Mouse (Mus musculus): ENCODE results near the gene Lrrk1.
A peak's percentile ranks its signal among the peaks of the same experiment; 100 is the strongest.

Lrrk1 gene

GRCm38 (mm10) chr7:66387813-66388521, at the start of gene Lrrk1:
TSS of gene Lrrk1 (minus strand) at chr7:66388350.
- peak; percentile 60 to 70 for DNase-seq (ENCODE audit: low spot score in 2 of 2)

GRCm38 (mm10) chr7:66434453-66434935, 46.3 kb upstream of the Lrrk1 start:
- DNase-seq (ENCODE audit: low spot score in 2 of 2), result peak; percentile 12 to 37

- peak; percentile 29 to 32 for DNase-seq (ENCODE audit: low spot score in 2 of 2)
These were observed 39.4 kb upstream of the Lrrk1 start, which contains the start of gene Aldh1a3 for GRCm38 (mm10) chr7:66427437-66428161. TSS of gene Aldh1a3 (minus strand) at chr7:66427517.

GRCm38 (mm10) chr7:66427053-66427436, 38.9 kb upstream of the Lrrk1 start:
- no peak for DNase-seq (ENCODE audit: low spot score in 2 of 2)

GRCm38 (mm10) chr7:66421903-66422302, 33.8 kb upstream of the Lrrk1 start:
- DNase-seq (ENCODE audit: low spot score in 2 of 2), result no peak

GRCm38 (mm10) chr7:66418981-66419380, 30.8 kb upstream of the Lrrk1 start:
- DNase-seq (ENCODE audit: low spot score in 2 of 2), result no peak

GRCm38 (mm10) chr7:66416829-66417228, 28.7 kb upstream of the Lrrk1 start:
- no peak for DNase-seq (ENCODE audit: low spot score in 2 of 2)

GRCm38 (mm10) chr7:66413093-66413492, 24.9 kb upstream of the Lrrk1 start:
- DNase-seq (ENCODE audit: low spot score in 2 of 2), result no peak

GRCm38 (mm10) chr7:66409433-66409832, 21.3 kb upstream of the Lrrk1 start:
- no peak for DNase-seq (ENCODE audit: low spot score in 2 of 2)

GRCm38 (mm10) chr7:66406971-66407370, 18.8 kb upstream of the Lrrk1 start:
- no peak for DNase-seq (ENCODE audit: low spot score in 2 of 2)

- peak; percentile 19 to 53 for DNase-seq (ENCODE audit: low spot score in 2 of 2)
These were observed 18.0 kb upstream of the Lrrk1 start for GRCm38 (mm10) chr7:66405951-66406721.

- DNase-seq (ENCODE audit: low spot score in 2 of 2), result peak in 1 of 2 experiments; percentile 21
These were observed 17.4 kb upstream of the Lrrk1 start for GRCm38 (mm10) chr7:66405541-66405940.

- no peak for DNase-seq (ENCODE audit: low spot score in 2 of 2)
These were observed 16.7 kb upstream of the Lrrk1 start for GRCm38 (mm10) chr7:66404802-66405201.

GRCm38 (mm10) chr7:66404141-66404540, 16.0 kb upstream of the Lrrk1 start:
- no peak for DNase-seq (ENCODE audit: low spot score in 2 of 2)

GRCm38 (mm10) chr7:66402876-66403275, 14.7 kb upstream of the Lrrk1 start:
- DNase-seq (ENCODE audit: low spot score in 2 of 2), result no peak

- no peak for DNase-seq (ENCODE audit: low spot score in 2 of 2)
These were observed 13.5 kb upstream of the Lrrk1 start for GRCm38 (mm10) chr7:66401605-66402004.

GRCm38 (mm10) chr7:66397288-66397687, 9.1 kb upstream of the Lrrk1 start:
- DNase-seq (ENCODE audit: low spot score in 2 of 2), result no peak

- peak; percentile 83 to 85 for DNase-seq (ENCODE audit: low spot score in 2 of 2)
These were observed 727 bp upstream of the Lrrk1 start for GRCm38 (mm10) chr7:66388621-66389532.

- DNase-seq (ENCODE audit: low spot score in 2 of 2), result no peak
These were observed 734 bp downstream of the Lrrk1 start for GRCm38 (mm10) chr7:66387419-66387812.

GRCm38 (mm10) chr7:66386411-66386810, 1.7 kb downstream of the Lrrk1 start:
- DNase-seq (ENCODE audit: low spot score in 2 of 2), result no peak

- DNase-seq (ENCODE audit: low spot score in 2 of 2), result no peak
These were observed 2.3 kb downstream of the Lrrk1 start for GRCm38 (mm10) chr7:66385826-66386225.
